ENCODE assay signal across 8 mouse cellular contexts in genomic region chr9:118920798-118921515, GRCm38 (mm10). TPM values are rescaled to one million over a fixed set of nuclear protein-coding genes. Genes with fewer than 3 reads are reported as not detected.
DNase-seq lines count a peak whose midpoint lies in the region.

No protein-coding gene starts in this region.

- DNase-seq in 3134 (ENCODE audit: extremely low read depth, insufficient read length, low spot score): peak; percentile 45
- peak; percentile 80 for DNase-seq in Muller cell, postnatal 12 days (ENCODE audit: inconsistent ontology term)
- peak; percentile 76 to 84 for DNase-seq in cerebellum, postnatal 4 days (ENCODE audit: low spot score in 2 of 2)
- DNase-seq in gastrocnemius, postnatal 4 days (ENCODE audit: low spot score in 2 of 2): peak; percentile 76 to 82
- peak; percentile 88 for DNase-seq in layer of hippocampus, adult 11-12 months (ENCODE audit: low spot score)
- DNase-seq in lung, adult 18-20 months: peak; percentile 76 to 82
- DNase-seq in right cerebral cortex, postnatal 14 days: peak; percentile 83
- DNase-seq in urinary bladder, postnatal 10 days (ENCODE audit: low spot score): peak; percentile 44

RNA-seq across cellular contexts. Expression of gene Ctdspl, which starts 5.3 kb away (rescaled TPM):
- 10 to 100 TPM; 21.0 TPM for total RNA-seq in gastrocnemius, postnatal 4 days (2021)

Comparison
In these comparisons a context has a peak if more than half of its experiments do, and no peak if none do; other contexts are left out.
1. Peak in every context shown above with its lines: DNase-seq.